Mouse (Mus musculus) cortical plate, adult 2 months (tissue): ENCODE measurements around the gene Hrh3. TPM values are rescaled to one million over a fixed set of nuclear protein-coding genes. Genes with fewer than 3 reads are reported as not detected.
A peak's percentile ranks its signal among the peaks of the same experiment; 100 is the strongest.

Experiments
- H3K27ac ChIP-seq: fragments of 200-500 bp; 2 replicates; pipeline ENCODE4 v1.5.1; 2012; ENCODE audit warnings: low read length, control low read depth, inconsistent platforms; ENCODE audit not compliant: insufficient read depth
- H3K4me1 ChIP-seq: fragments of 200-500 bp; 2 replicates; pipeline ENCODE4 v1.6.1; 2011; ENCODE audit warnings: low read length; ENCODE audit not compliant: control insufficient read depth, insufficient read depth
- H3K4me3 ChIP-seq: fragments of 200-500 bp; 2 replicates; pipeline ENCODE4 v1.5.1; 2011; ENCODE audit warnings: mild to moderate bottlenecking, low read length, control low read depth; ENCODE audit not compliant: insufficient read depth
- CTCF ChIP-seq: fragments of 200-500 bp; IDR thresholded peaks from 2 replicates; pipeline ENCODE4 v1.5.1; 2011; ENCODE audit warnings: mild to moderate bottlenecking, control low read depth, low read length; ENCODE audit not compliant: insufficient read depth; ENCODE audit errors: extremely low read depth
- POLR2A ChIP-seq: fragments of 200-500 bp; IDR thresholded peaks from 2 replicates; pipeline ENCODE4 v1.6.1; 2011; ENCODE audit warnings: mild to moderate bottlenecking, low read length, control low read depth; ENCODE audit not compliant: insufficient read depth; ENCODE audit errors: extremely low read depth
- polyA plus RNA-seq: library from polyadenylated mRNA; depleted of rRNA; stranded (reverse); fragments of >200 nt; gene quantifications from 2 replicates; pipeline ENCODE4 v1.2.3, GENCODE M21; 2012; rRNA removed

Gene Hrh3
- 83.6 and 103 TPM in 2 replicates for polyA plus RNA-seq

GRCm38 (mm10) chr2:180103978-180104658, at the start of gene Hrh3:
Gene Hrh3 (minus strand): TSS chr2:180104488.
- no peak for TF ChIP-seq CTCF
- TF ChIP-seq POLR2A = peak; percentile 34; the same call in 1 of the 2 replicates
- Histone ChIP-seq H3K27ac (peak within 1 kb of the TSS; percentile 79), H3K4me1 (no peaks in the 10 kb centered on the region; the same call in 1 of the 2 replicates), H3K4me3 (peak within 1 kb of the TSS; percentile 74)

- no peak for TF ChIP-seq POLR2A
- no peak for TF ChIP-seq CTCF
- Histone ChIP-seq H3K27ac (no peak overlapping the region), H3K4me3 (no peak overlapping the region), H3K4me1 (no peaks in the 10 kb centered on the region)
These were observed 44.3 kb upstream of the Hrh3 start for GRCm38 (mm10) chr2:180148551-180148950.

- no peak for TF ChIP-seq CTCF
- no peak for TF ChIP-seq POLR2A
- no peak overlapping the region for H3K27ac ChIP-seq
- H3K4me1 ChIP-seq = no peaks in the 10 kb centered on the region
- no peak overlapping the region for H3K4me3 ChIP-seq
These were observed 43.1 kb upstream of the Hrh3 start for GRCm38 (mm10) chr2:180147379-180147778.

- H3K4me3 ChIP-seq = no peak overlapping the region
- no peak overlapping the region for H3K27ac ChIP-seq
- no peak for TF ChIP-seq CTCF
- no peak for TF ChIP-seq POLR2A
- H3K4me1 ChIP-seq = no peaks in the 10 kb centered on the region; the same call in 1 of the 2 replicates
These were observed 41.8 kb upstream of the Hrh3 start for GRCm38 (mm10) chr2:180146091-180146490.

GRCm38 (mm10) chr2:180135414-180135813, 31.1 kb upstream of the Hrh3 start:
- Histone ChIP-seq H3K4me1 (peaks cover 2% of the 10 kb centered on the region; the same call in 1 of the 2 replicates), H3K27ac (no peak overlapping the region), H3K4me3 (no peak overlapping the region)
- no peak for TF ChIP-seq CTCF
- TF ChIP-seq POLR2A = no peak

GRCm38 (mm10) chr2:180133911-180134310, 29.6 kb upstream of the Hrh3 start:
- H3K27ac ChIP-seq = no peak overlapping the region
- TF ChIP-seq POLR2A (no peak), CTCF (no peak)
- no peak overlapping the region for H3K4me3 ChIP-seq
- H3K4me1 ChIP-seq = peaks cover 2% of the 10 kb centered on the region; the same call in 1 of the 2 replicates

GRCm38 (mm10) chr2:180133231-180133630, 28.9 kb upstream of the Hrh3 start:
- no peak overlapping the region for H3K27ac ChIP-seq
- peaks cover 2% of the 10 kb centered on the region; the same call in 1 of the 2 replicates for H3K4me1 ChIP-seq
- TF ChIP-seq CTCF = no peak
- TF ChIP-seq POLR2A = no peak

GRCm38 (mm10) chr2:180127675-180128074, 23.4 kb upstream of the Hrh3 start:
- H3K27ac ChIP-seq = no peak overlapping the region
- no peak overlapping the region for H3K4me3 ChIP-seq
- H3K4me1 ChIP-seq = peaks cover 7% of the 10 kb centered on the region
- no peak for TF ChIP-seq CTCF
- TF ChIP-seq POLR2A = no peak

More at GRCm38 (mm10) chr2:180133231-180133630, 28.9 kb upstream of the Hrh3 start:
- H3K4me3 ChIP-seq = no peak overlapping the region

- Histone ChIP-seq H3K27ac (no peak overlapping the region), H3K4me3 (no peak overlapping the region), H3K4me1 (peaks cover 7% of the 10 kb centered on the region)
- TF ChIP-seq CTCF (no peak), POLR2A (no peak)
These were observed 21.9 kb upstream of the Hrh3 start for GRCm38 (mm10) chr2:180126195-180126594.

- Histone ChIP-seq H3K4me1 (peaks cover 12% of the 10 kb centered on the region), H3K27ac (no peak overlapping the region), H3K4me3 (no peak overlapping the region)
- no peak for TF ChIP-seq CTCF
- no peak for TF ChIP-seq POLR2A
These were observed 19.9 kb upstream of the Hrh3 start for GRCm38 (mm10) chr2:180124192-180124591.
